Mouse (Mus musculus): ENCODE measurements at regions not wholly inside any gene's neighbourhood (a gene's known extent, or its start where the extent isn't known, plus 50 kb on each side); places are given as distances from the start of the nearest gene placed in this dataset.

DNA sequence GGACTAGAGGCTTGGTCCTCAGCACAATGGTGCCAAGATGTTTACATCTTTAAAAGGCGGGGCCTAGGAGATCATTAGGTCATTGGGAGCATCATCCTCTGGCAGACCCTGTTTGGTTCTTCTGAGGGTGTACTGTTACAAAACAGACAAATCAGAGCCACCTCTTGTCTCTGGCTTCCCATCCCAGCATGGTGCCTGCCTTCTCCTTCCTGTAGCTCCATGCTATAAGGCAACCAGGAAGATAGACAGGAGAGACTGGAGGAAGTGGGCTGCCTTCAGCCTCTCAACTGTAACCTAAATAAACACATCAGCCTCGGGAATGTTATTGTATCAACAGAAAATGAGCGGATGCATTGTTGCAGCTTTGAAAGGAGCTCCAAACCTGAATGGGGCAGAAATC lies 529.8 kb upstream of the Gm765 start:
- DNase-seq (ENCODE audit: extremely low spot score in 1 of 2, low spot score in 1 of 2), result no peak

DNA sequence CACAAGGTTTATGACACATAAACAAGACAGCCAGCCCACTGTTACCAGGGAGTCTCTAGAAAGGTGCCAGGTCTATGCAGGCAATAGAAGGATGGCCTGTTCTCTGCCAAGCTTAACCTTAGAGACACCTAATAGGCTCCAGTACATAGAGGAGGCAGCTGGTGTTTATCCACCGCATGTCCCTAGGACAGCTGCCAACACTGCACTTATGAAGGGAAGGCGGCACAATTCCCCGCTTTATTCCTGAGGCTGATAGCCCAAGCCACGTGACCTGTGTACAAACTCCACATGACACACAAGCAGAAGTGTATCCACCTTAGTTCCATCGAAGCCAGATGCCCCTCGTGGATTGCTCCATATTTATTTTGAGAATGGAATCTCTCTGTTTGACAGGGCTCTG lies 527.2 kb upstream of the Gm765 start:
- DNase-seq (ENCODE audit: extremely low spot score in 1 of 2, low spot score in 1 of 2), result peak in 1 of 2 experiments; percentile 3

DNA sequence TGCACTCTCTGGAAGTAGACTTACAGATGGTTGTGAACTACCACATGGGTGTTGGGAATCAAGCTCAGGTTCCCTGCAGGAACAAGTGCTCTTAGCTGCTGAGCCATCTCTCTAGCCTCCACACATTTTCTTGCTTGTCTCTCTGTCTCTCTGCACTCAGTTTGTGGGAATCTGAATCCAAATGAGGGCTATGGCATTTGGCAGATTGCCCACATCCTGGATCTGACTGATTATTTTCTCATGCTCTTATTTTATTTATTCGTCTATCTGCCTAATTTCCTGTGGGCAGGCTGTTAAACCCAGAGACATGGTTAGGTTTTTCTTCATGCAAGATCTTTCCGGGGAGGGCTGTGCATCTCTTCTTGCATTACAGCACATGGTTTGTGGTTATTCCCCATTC lies 521.8 kb upstream of the Gm765 start:
- DNase-seq (ENCODE audit: extremely low spot score in 1 of 2, low spot score in 1 of 2), result no peak

DNA sequence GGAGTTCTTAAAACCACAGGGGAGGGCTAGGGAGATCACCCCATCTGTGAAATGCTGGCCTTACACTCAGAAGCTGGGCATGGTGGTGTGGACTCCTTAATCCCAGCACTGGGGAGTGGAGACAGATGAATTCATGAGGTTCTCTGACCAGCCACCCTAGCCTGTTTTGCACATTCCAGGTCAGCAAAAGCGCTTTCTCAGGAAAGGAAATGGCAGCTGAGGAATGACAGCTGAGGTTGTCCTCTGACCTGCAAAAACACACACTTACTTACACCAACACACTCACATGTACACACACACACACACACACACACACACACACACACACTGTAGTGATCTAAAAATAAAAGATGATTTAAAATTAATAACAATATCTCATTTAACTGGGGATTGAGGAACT lies 513.4 kb upstream of the Gm765 start:
- no peak for DNase-seq (ENCODE audit: extremely low spot score in 1 of 2, low spot score in 1 of 2)

DNA sequence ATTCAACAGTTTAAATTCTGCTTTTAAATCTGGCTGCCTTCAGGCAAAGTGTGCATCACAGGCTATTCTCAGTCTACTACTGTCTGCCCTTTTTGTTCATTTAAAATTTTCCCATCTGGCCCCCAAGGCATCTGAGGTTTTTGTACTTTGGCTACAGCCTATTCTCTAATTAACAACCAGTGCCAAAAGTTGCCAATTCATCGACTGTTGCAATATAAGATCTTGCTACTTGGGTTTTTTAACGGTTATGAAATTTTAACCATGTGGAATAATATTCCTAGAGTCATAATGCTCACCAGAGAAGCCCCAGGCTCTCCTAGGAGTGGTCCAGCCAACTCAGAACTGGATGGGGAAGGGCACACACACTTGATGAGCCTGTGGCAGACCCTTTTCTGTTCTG lies 508.4 kb upstream of the Gm765 start:
- no peak for DNase-seq (ENCODE audit: extremely low spot score in 1 of 2, low spot score in 1 of 2)

DNA sequence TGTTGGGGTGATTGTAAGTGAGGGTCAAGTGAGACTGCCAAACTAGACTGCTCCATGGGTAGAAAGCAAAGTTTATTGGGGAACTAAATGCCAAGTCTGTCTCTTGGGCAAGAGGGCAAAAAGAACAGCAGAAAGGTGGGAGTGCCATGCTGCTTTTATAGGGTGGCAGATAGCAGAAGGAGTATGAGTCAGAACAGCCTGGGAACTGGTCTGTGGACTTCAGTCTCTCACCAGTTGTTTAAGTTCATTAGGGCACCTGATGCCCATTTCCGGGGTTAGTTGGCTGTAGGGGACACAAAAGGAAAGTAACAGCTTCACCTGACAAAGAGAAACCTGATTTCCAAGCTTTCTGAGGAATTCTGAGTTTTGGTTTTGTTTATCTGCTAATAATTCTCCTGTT lies 506.3 kb upstream of the Gm765 start:
- DNase-seq (ENCODE audit: extremely low spot score in 1 of 2, low spot score in 1 of 2), result no peak

DNA sequence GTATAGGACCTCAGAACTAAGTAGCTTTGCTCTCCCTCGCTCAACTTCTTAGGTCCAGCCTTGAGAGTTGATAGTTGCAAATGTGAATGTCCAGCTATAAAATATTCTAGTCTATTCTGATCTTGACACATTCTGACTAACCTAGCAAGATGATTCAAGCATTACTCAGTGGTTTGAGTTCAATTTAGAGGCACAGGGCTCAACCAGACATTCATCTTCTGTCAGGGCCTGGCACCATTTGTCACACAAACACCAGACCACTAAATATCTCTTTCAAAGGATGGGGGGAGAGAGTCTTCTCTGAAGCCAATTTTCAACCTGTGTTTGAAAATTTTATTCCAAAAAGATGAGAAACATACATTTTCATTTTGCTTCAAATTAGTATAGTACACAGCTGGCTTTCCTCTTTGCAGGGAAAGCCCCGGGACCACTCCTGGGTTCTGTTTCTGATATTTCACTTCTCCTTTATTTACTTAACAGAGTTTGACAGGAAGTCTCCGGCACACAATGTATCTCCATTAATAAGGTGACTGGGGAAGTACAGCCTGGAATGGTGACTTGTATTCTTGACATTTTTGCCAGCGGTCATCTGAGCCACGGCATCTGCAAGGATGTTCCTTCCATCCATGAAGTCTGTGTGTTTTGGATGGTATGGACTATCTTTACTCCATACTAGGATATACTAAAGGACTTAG lies 503.6 kb upstream of the Gm765 start:
- DNase-seq (ENCODE audit: extremely low spot score in 1 of 2, low spot score in 1 of 2), result no peak

DNA sequence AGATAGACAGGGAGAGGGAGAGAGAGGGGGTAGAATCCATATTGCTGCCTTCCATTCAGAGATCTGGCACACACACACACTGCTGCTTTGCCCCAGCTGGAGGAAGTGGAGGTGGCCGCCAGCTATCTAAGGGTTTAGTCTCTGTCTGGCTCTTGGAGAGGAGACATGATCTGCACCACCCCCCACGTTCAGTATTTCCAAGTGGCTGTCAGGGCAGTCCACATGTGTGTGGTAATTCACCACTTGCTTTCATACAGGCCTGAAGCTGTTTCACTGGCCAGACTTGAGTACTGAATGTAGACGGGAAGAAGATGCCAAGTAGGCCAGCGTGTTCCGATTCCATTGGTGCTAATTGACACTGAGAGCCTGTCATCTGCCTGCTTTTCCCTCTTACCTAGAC lies 501.0 kb upstream of the Gm765 start:
- peak in 1 of 2 experiments; percentile 8 for DNase-seq (ENCODE audit: extremely low spot score in 1 of 2, low spot score in 1 of 2)

DNA sequence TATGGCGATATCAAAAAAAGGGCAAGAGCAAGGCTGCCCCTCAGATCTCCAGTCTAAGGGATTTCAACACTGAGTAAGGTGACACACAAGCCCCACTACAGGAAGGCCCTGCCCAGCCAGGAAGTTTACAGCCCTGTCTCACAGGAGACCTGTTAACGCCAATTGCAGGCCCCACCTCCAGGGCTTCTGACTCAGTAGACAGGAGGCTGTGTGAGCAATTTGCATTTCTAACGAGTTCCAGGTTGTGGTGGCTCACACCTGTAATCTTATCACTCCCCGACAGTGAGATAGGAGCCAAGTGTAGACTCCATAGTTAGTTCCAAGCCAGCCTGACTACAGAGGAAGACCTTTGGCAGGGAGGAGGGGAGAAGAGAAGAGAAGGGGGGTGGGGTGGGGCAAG lies 500.4 kb upstream of the Gm765 start:
- DNase-seq (ENCODE audit: extremely low spot score in 1 of 2, low spot score in 1 of 2), result no peak

DNA sequence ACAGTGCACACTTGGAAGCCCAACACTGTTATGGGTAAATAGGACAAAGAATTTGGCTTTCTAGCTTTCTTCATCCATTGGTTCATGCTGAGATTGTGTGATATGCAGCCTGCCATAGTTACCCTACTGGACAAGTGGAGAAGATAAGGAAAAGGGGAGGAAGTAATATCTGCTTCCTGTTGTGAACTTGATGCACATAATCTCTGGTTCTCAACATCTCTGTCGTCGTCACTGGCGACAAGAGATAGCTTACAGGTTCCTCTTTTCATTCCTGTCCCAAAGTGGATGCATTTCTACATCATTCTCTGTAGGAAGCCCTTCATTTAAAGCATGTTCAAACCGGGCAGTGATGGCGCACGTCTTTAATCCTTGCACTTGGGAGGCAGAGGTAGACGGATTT lies 491.4 kb upstream of the Gm765 start:
- DNase-seq (ENCODE audit: extremely low spot score in 1 of 2, low spot score in 1 of 2), result no peak

DNA sequence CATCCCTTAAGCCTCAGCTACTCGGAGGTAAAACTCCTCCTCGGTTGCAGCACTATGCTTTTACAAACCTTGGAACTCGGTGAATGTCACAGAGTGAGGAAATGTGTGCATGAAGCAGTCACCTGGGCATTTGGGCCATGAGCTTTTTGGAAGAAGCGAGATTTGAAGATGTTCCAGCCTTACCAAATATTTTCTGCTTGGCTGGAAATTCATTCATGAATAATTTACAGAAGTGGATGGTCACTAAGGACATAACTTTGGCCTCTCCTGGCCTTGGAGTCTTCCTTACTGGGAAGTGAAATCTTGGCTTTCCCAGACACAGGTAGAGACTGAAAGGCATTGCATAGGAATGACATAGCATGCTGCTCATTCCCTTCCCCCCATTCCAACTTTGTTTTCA lies 487.6 kb upstream of the Gm765 start:
- no peak for DNase-seq (ENCODE audit: extremely low spot score in 1 of 2, low spot score in 1 of 2)

DNA sequence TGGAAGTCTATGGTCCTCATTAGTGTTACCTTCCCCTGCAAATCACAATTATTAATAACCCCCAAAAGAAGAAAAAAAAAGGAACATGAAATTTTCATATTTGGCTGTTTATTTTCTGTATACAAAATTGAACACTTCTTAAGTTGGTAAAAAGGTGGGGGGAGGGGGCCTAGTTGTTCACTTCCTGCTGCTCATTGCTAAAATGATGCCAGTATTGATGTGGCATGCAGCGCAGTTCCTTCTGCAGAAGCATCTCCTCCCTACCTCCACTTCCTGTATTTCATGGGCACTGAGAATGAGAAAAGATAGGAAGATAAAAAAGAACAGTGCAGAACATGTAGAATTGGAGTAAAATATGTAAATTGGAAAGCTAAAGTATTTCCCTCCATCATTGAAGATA lies 465.5 kb upstream of the Gm765 start:
- DNase-seq (ENCODE audit: extremely low spot score in 1 of 2, low spot score in 1 of 2), result no peak

DNA sequence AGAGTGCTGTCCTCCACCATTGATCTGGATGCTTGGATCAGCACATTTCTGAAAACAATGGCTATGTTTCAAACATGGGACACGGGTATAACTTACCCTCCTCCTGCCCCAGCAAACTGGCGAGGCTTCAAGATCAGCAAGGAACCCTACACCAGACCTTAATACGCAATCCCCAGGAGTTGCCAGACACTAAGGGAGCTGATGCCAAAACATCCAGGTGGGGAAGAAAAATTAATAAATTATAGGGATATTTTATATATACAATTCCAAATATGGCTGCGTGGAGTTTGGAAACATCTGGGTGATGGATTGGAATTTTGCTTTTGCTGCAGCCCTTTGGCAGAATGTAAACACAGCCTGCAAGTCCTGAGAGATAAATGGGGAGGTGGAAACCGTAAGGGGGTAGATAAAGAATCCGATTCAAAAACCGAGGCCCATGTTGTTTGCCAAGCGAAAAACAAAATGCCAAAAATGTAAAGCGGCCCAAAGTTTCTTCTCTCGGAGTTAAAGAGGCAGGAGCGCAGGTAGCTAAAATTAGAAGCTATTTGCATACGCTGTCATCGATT lies 460.9 kb upstream of the Gm765 start:
- no peak for DNase-seq (ENCODE audit: extremely low spot score in 1 of 2, low spot score in 1 of 2)

DNA sequence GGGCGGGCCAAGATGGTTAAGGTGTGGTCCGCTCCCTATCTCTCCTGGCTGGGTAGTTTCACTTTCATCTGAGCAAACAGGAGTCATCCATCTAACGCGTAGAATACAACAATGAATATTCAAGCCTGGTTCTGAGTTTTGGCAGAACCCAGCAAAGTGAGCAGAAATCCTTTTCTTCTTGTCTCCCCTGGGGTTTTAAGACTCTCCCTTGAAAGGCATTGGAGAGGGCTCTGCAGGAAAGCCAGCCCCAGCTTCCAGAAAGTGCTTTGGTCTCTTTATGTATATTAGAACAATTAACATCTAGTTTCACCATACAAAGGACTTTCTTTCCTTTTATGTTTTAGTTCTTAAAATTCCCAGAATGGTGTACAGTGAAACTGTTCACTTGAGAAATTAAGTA lies 458.5 kb upstream of the Gm765 start:
- DNase-seq (ENCODE audit: extremely low spot score in 1 of 2, low spot score in 1 of 2), result no peak

DNA sequence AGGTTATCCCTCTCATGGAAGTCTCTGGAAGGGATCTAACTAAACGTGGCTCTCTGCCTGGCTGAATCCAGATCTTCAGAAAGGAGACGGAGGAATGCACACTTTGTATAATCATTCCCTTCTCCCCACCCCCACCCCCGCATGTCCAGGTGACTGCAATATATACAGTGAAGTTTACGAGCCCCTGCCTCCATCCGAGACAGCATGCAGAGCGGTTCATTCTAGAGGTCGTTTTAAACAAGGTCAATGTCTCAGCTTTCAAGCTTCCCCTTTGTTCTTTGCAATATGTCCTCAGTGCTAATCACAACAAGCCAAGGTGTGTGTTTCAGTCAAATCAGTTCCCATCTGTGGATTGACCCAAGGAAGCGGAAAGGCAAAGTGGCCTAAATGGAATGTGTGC lies 457.5 kb upstream of the Gm765 start:
- DNase-seq (ENCODE audit: extremely low spot score in 1 of 2, low spot score in 1 of 2), result no peak

DNA sequence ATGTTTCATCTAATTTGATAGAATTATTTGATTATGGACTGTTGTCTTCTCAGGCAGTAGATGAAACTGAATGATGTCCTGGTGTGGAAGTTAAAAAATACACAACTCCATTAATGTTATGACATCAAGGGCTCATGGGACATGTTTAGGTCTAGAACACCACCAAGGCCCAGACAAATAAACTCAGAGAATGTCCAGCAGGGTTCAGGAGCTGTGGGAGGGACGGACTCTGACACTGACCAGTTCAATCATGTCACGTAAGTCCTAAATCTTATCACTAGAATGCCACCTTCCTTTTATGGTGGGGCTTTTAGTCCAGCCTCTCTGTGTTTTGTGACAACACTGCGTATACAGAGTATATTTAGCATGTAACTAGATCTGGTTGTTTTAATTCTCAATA lies 455.2 kb upstream of the Gm765 start:
- no peak for DNase-seq (ENCODE audit: extremely low spot score in 1 of 2, low spot score in 1 of 2)

DNA sequence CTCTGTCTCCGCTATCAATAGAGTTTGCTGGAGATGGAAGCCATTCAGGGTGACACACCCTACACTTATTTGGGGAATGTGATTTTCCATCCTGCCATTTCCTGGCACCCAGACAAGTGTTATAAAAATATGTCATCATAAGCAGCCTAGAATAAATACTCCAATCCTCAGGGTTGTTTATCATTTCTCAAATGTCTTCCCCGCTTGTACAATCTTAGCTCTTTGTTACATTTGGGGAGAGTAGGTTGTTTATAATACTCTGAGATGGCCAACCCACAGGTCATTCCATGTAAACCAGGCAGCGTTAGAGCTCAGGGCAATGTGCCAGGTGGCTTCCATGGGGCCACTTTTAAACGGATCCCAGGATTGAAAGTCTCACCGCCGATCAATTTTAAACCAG lies 454.8 kb upstream of the Gm765 start:
- DNase-seq (ENCODE audit: extremely low spot score in 1 of 2, low spot score in 1 of 2), result peak in 1 of 2 experiments; percentile 30

DNA sequence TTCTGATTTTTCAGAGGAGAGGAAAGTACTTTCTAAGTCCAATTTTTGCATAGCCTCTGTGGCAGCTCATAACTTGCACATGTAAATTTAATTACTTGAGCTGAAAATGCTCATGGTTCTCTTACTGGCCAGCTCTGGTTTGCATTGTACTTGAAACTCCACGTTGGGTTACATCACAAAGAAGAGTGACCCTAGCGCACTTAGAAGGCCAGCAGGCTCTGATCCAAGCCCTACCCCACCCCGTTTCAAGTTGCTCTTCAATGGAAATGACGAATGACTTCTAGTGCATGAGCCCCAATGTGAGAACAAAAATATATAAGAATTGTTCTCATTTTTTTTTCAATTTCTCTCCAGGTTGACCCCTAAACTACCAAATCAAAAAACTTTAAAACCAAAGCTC lies 454.1 kb upstream of the Gm765 start:
- DNase-seq (ENCODE audit: extremely low spot score in 1 of 2, low spot score in 1 of 2), result no peak

DNA sequence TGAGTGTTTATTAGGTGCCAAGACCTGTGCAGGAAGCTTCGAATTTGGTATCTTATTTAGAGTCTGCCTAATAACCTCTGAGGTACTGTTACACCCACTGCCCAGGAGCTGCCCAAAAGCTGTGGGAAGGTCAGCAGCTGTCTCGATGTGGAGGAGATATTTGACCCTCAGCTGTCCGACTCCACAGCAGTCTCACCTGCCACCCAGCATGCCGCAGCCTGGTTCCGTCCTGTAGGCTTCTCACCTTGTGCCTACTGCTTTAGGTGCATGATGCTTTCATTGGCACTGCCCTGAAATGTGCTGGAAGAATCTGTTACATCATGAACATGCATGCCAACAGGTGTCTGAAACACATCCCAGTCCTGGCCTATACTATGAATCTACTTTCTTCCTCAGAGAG lies 444.9 kb upstream of the Gm765 start:
- no peak for DNase-seq (ENCODE audit: extremely low spot score in 1 of 2, low spot score in 1 of 2)

DNA sequence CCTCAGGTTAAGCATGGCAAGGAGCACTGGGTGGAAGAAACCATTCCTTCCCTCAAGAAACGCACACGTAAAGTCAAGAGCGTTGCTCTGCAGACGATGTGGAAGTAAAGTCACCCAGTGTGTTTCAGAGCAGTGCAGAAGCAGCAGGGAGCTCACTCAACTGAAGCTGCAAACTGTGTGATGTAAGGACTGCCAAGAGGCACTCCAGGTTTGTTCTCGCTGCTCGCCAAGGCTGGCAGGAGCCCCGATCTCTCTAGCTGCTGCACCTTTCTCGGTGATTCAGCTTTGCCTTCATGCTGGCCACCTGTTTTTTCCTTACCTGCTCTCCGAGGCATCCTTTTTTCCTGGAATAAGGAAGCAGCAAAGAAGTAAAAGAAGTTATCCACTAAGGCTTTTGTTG lies 439.5 kb upstream of the Gm765 start:
- DNase-seq (ENCODE audit: extremely low spot score in 1 of 2, low spot score in 1 of 2), result no peak

DNA sequence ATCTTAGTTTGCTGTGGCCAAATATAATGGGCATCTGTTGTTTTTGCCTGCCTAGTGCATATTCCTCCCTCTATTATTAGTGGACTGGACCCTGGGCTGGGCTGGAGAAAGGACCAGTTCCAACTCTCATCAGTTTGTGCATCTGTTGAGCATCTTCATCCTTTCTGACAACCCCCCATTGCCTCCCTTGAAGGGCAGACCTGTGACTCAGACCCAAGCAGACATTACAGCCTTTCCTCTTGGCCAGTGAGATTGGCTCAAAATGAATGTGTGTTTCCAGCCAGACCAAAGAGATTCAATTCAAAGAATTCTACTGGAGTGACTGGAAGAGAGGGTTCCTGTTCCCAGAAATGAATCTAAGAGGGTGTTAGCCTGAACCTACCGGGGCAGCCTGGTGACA lies 433.2 kb upstream of the Gm765 start:
- no peak for DNase-seq (ENCODE audit: extremely low spot score in 1 of 2, low spot score in 1 of 2)

DNA sequence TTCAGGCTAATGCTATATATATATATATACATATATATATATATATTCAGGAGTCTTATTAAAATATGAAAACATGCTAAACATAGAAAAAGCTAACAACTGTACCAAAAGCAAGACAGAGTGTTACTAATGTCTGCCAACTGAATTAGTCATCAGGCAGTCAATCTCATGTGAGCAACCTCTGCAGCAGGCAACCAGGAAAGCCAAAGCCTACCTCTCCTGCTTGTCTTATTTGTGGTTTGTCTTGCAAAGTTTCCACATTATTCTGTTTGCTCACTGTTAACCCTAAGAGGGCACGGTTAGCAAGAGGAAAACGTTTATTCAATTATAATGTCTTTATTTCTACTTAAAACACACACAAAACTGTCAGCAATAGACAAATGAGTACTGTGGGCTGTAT lies 427.4 kb upstream of the Gm765 start:
- no peak for DNase-seq (ENCODE audit: extremely low spot score in 1 of 2, low spot score in 1 of 2)

DNA sequence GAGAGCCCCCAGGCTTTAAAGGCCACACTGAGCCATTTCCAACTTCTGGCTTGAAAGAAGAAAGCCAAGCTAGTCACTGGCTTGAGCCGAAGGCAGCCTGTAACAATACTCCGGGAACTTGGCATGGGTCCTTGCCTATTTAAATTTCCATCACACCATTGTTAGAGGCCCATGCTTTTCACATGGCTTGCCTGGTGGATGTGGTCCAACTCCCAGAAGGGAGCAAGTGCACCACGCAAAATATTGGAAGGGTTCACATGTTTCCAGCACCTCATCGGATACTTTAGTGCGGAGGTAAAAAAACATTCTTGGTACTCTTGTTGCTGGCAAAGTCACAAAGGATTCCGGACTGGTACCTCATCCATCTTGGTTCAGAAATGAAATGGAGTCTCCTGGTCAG lies 426.8 kb upstream of the Gm765 start:
- no peak for DNase-seq (ENCODE audit: extremely low spot score in 1 of 2, low spot score in 1 of 2)

All from frontal cortex, adult 2 months (tissue).